Mouse (Mus musculus) brain, embryonic 14.5 days (tissue): ENCODE data around the gene Gpr89.

Experiments
- CTCF ChIP-seq: fragments of 200-500 bp; IDR thresholded peaks from 2 replicates; pipeline ENCODE4 v1.5.1; 2012; ENCODE audit warnings: inconsistent platforms, mild to moderate bottlenecking, moderate library complexity, borderline replicate concordance; ENCODE audit not compliant: insufficient read depth, insufficient read length; ENCODE audit errors: extremely low read depth
- POLR2A ChIP-seq: fragments of 200-500 bp; IDR thresholded peaks from 2 replicates; pipeline ENCODE4 v1.6.1; 2012; ENCODE audit warnings: mild to moderate bottlenecking, inconsistent platforms, borderline replicate concordance; ENCODE audit not compliant: poor library complexity, insufficient read depth, insufficient read length, severe bottlenecking; ENCODE audit errors: extremely low read depth

- TF ChIP-seq CTCF (no peak), POLR2A (no peak)
These were observed 84.8 kb downstream of the Gpr89 start for GRCm38 (mm10) chr3:96820116-96820915.
